Mouse (Mus musculus) myocyte (in vitro differentiated cells): ENCODE measurements at regions not wholly inside any gene's neighbourhood (a gene's known extent, or its start where the extent isn't known, plus 50 kb on each side); places are given as distances from the start of the nearest gene placed in this dataset.

ENCODE experiments used
- H3K27me3 ChIP-seq: one replicate; pipeline ENCODE4 v1.6.1; 2011; ENCODE audit not compliant: control insufficient read depth, insufficient read depth, insufficient read length
- H3K36me3 ChIP-seq: one replicate; pipeline ENCODE4 v1.6.1; 2011; ENCODE audit not compliant: control insufficient read depth, insufficient read depth
- H3K4me2 ChIP-seq: one replicate; pipeline ENCODE4 v1.6.1; 2011; ENCODE audit warnings: low read depth, control low read depth
- H3K4me3 ChIP-seq: one replicate; pipeline ENCODE4 v1.5.1; 2011; ENCODE audit warnings: mild to moderate bottlenecking, control low read depth, moderate library complexity
- H3K79me2 ChIP-seq: one replicate; pipeline ENCODE4 v1.6.1; 2011; ENCODE audit not compliant: control insufficient read depth, insufficient read depth
- H3ac ChIP-seq: one replicate; pipeline ENCODE4 v1.6.1; 2011; ENCODE audit not compliant: control insufficient read depth, insufficient read length
- CEBPB ChIP-seq: IDR thresholded peaks from 2 replicates; pipeline ENCODE4 v1.6.1; 2011; ENCODE audit warnings: mild to moderate bottlenecking, moderate library complexity; ENCODE audit not compliant: poor library complexity, insufficient read depth, severe bottlenecking
- E2F4 ChIP-seq: IDR thresholded peaks from one replicate; pipeline ENCODE4 v1.6.1; 2011; ENCODE audit warnings: mild to moderate bottlenecking, control low read depth, moderate library complexity; ENCODE audit not compliant: insufficient read depth
- MAX ChIP-seq: IDR thresholded peaks from one replicate; pipeline ENCODE4 v1.6.1; 2011; ENCODE audit warnings: low read depth, mild to moderate bottlenecking, control low read depth
- MYOD1 ChIP-seq, 3 experiments: IDR thresholded peaks; one replicate each; pipeline ENCODE4 v1.6.1; 2011; ENCODE audit warnings: control low read depth in 2 of 3, low read depth in 2 of 3, mild to moderate bottlenecking in 2 of 3, moderate library complexity in 1 of 3; ENCODE audit not compliant: insufficient read length in 2 of 3, control insufficient read depth in 1 of 3
- MYOG ChIP-seq, 3 experiments: IDR thresholded peaks; one replicate each; pipeline ENCODE4 v1.6.1; 2011; ENCODE audit warnings: control low read depth in 2 of 3, low read depth in 2 of 3, mild to moderate bottlenecking in 2 of 3; ENCODE audit not compliant: insufficient read length in 2 of 3, control insufficient read depth in 1 of 3, insufficient read depth in 1 of 3
- POLR2A ChIP-seq: IDR thresholded peaks from one replicate; pipeline ENCODE4 v1.6.1; 2011; ENCODE audit warnings: low read depth, mild to moderate bottlenecking, control low read depth, moderate library complexity; ENCODE audit not compliant: insufficient read length
- POLR2AphosphoS2 ChIP-seq: IDR thresholded peaks from one replicate; pipeline ENCODE4 v1.6.1; 2011; ENCODE audit warnings: low read depth, control low read depth; ENCODE audit not compliant: insufficient read length
- REST ChIP-seq: IDR thresholded peaks from one replicate; pipeline ENCODE4 v1.6.1; 2011; ENCODE audit warnings: mild to moderate bottlenecking, control low read depth, moderate library complexity; ENCODE audit not compliant: insufficient read depth, insufficient read length
- SRF ChIP-seq: IDR thresholded peaks from one replicate; pipeline ENCODE4 v1.6.1; 2011; ENCODE audit warnings: low read depth; ENCODE audit not compliant: control insufficient read depth, insufficient read length
- TCF12 ChIP-seq: IDR thresholded peaks from one replicate; pipeline ENCODE4 v1.6.1; 2011; ENCODE audit warnings: mild to moderate bottlenecking, control low read depth; ENCODE audit not compliant: poor library complexity, insufficient read depth, severe bottlenecking
- TCF3 ChIP-seq: IDR thresholded peaks from one replicate; pipeline ENCODE4 v1.6.1; 2011; ENCODE audit warnings: low read depth, control low read depth; ENCODE audit not compliant: insufficient read length
- USF1 ChIP-seq: IDR thresholded peaks from one replicate; pipeline ENCODE4 v1.6.1; 2011; ENCODE audit warnings: low read depth, mild to moderate bottlenecking, control low read depth, moderate library complexity

DNA sequence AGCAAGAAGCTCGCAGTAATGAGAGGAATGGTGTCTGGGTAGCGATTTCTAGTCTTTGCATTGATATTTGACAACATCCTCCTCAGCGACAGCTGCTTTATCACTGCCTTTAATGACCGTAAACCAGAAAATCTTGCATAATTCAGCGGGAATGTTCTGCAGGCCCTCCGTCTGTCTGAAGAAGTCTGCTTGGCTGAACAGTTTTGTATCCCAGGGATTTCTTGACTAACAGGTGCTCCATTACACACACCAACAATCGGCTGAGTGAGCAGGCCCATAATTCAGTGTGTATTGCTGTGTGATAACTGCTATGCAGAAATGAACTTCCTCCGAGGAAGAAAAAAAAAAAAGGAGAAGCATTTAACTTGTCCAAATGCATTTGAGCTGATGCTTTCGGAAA, 747.4 kb downstream of the Galc start:
- no peak overlapping the region for H3ac ChIP-seq
- H3K4me2 ChIP-seq, result peak overlapping the region; percentile 44
- H3K79me2 ChIP-seq, result no peaks in the 10 kb centered on the region
- TF ChIP-seq MYOG (IDR thresholded peaks at IDR 0.05; ENCODE audit: control insufficient read depth in 1 of 3, insufficient read depth in 1 of 3, insufficient read length in 2 of 3, low read depth in 2 of 3) (no peak), CEBPB (no peak), SRF (no peak), MAX (no peak), USF1 (no peak), MYOD1 (IDR thresholded peaks at IDR 0.05; ENCODE audit: control insufficient read depth in 1 of 3, insufficient read length in 2 of 3, low read depth in 2 of 3) (peak in 2 of 3 experiments; percentile 19 to 48)
- H3K27me3 ChIP-seq, result no peaks in the 10 kb centered on the region
- H3K4me3 ChIP-seq, result no peak overlapping the region
- H3K36me3 ChIP-seq, result no peaks in the 10 kb centered on the region

- Histone ChIP-seq H3ac (no peak overlapping the region), H3K36me3 (no peaks in the 10 kb centered on the region), H3K27me3 (no peaks in the 10 kb centered on the region), H3K4me2 (no peak overlapping the region), H3K79me2 (no peaks in the 10 kb centered on the region), H3K4me3 (no peak overlapping the region)
- no peak for TF ChIP-seq SRF
- TF ChIP-seq USF1, result no peak
- no peak for TF ChIP-seq POLR2AphosphoS2
- TF ChIP-seq MYOD1 (IDR thresholded peaks at IDR 0.05; ENCODE audit: control insufficient read depth in 1 of 3, insufficient read length in 2 of 3, low read depth in 2 of 3), result peak in 1 of 3 experiments; percentile 32
- no peak for TF ChIP-seq REST
These were observed 757.8 kb downstream of the Galc start for GRCm38 (mm10) chr12:97501441-97501840.

DNA sequence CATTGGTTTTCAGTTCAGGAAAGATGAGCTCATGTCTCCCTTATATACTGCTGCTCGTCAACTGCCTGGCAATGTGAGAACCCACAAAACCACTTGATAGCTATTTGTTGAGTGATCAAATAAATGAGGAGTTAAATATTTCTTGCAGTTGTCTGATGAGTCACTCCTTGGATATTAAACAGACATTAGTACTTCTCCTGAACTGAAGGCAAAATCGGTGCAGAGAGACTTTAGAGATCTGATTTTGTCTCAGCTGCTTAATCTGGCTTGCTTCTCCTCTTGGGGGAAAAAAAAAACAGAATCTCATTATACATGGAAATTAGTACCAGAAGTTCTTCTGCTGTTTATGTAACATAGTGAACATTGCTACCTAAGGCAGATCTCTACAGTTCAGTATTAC, 775.7 kb downstream of the Galc start:
- no peaks in the 10 kb centered on the region for H3K79me2 ChIP-seq
- no peak overlapping the region for H3ac ChIP-seq
- no peak overlapping the region for H3K4me3 ChIP-seq
- TF ChIP-seq TCF12 (no peak), E2F4 (no peak), MAX (no peak), MYOG (IDR thresholded peaks at IDR 0.05; ENCODE audit: control insufficient read depth in 1 of 3, insufficient read depth in 1 of 3, insufficient read length in 2 of 3, low read depth in 2 of 3) (peak in 1 of 3 experiments; percentile 18), MYOD1 (IDR thresholded peaks at IDR 0.05; ENCODE audit: control insufficient read depth in 1 of 3, insufficient read length in 2 of 3, low read depth in 2 of 3) (no peak)
- no peaks in the 10 kb centered on the region for H3K36me3 ChIP-seq
- no peaks in the 10 kb centered on the region for H3K27me3 ChIP-seq
- no peak overlapping the region for H3K4me2 ChIP-seq

- TF ChIP-seq MYOD1 (IDR thresholded peaks at IDR 0.05; ENCODE audit: control insufficient read depth in 1 of 3, insufficient read length in 2 of 3, low read depth in 2 of 3) (no peak), POLR2AphosphoS2 (no peak), USF1 (no peak), MYOG (IDR thresholded peaks at IDR 0.05; ENCODE audit: control insufficient read depth in 1 of 3, insufficient read depth in 1 of 3, insufficient read length in 2 of 3, low read depth in 2 of 3) (no peak), MAX (no peak), TCF3 (no peak), E2F4 (no peak), REST (no peak), POLR2A (no peak), SRF (no peak), TCF12 (no peak), CEBPB (no peak)
- Histone ChIP-seq H3K4me3 (no peak overlapping the region), H3K4me2 (peak overlapping the region; percentile 18)
These were observed 782.6 kb downstream of the Galc start for GRCm38 (mm10) chr12:97476466-97477250.

GRCm38 (mm10) chr12:97475751-97476150, 783.5 kb downstream of the Galc start:
- H3K36me3 ChIP-seq, result no peaks in the 10 kb centered on the region
- no peak overlapping the region for H3K4me3 ChIP-seq
- H3K27me3 ChIP-seq, result no peaks in the 10 kb centered on the region
- no peak for TF ChIP-seq USF1
- no peak for TF ChIP-seq CEBPB
- TF ChIP-seq E2F4, result no peak
- TF ChIP-seq POLR2A, result no peak
- no peak for TF ChIP-seq TCF3
- no peak for TF ChIP-seq MYOD1 (IDR thresholded peaks at IDR 0.05; ENCODE audit: control insufficient read depth in 1 of 3, insufficient read length in 2 of 3, low read depth in 2 of 3)
- TF ChIP-seq TCF12, result no peak
- no peak for TF ChIP-seq POLR2AphosphoS2
- no peak for TF ChIP-seq REST
- TF ChIP-seq MYOG (IDR thresholded peaks at IDR 0.05; ENCODE audit: control insufficient read depth in 1 of 3, insufficient read depth in 1 of 3, insufficient read length in 2 of 3, low read depth in 2 of 3), result no peak
- no peak for TF ChIP-seq SRF
- no peak for TF ChIP-seq MAX
- no peak overlapping the region for H3K4me2 ChIP-seq
- no peaks in the 10 kb centered on the region for H3K79me2 ChIP-seq
- no peak overlapping the region for H3ac ChIP-seq

More at GRCm38 (mm10) chr12:97476466-97477250, 782.6 kb downstream of the Galc start:
- no peaks in the 10 kb centered on the region for H3K36me3 ChIP-seq
- H3K79me2 ChIP-seq, result no peaks in the 10 kb centered on the region
- H3K27me3 ChIP-seq, result no peaks in the 10 kb centered on the region
- no peak overlapping the region for H3ac ChIP-seq
